Mouse (Mus musculus) neutrophil, adult 65 days (primary cell): ENCODE results near the gene Mettl2. TPM values are rescaled to one million over a fixed set of nuclear protein-coding genes. Genes with fewer than 3 reads are reported as not detected.

Experiments
- total RNA-seq: library from RNA; stranded (reverse); gene quantifications from 2 replicates; pipeline ENCODE4 v1.2.4, GENCODE M21; 2023

Mettl2 gene
- 7.5 and 12.1 TPM in 2 replicates for total RNA-seq

GRCm38 (mm10) chr11:105125735-105126519 lies at the start of gene Mettl2:
Gene Mettl2 (plus strand): TSS chr11:105126425.

GRCm38 (mm10) chr11:105146593-105146992 lies 20.4 kb downstream of the Mettl2 start, which contains the start of gene Gm10842:
Gene Gm10842 (plus strand): TSS chr11:105146893.

GRCm38 (mm10) chr11:105178516-105178915 lies 52.3 kb downstream of the Mettl2 start, which contains the start of gene Tlk2:
Gene Tlk2 (plus strand): TSS chr11:105178807.

Other genes starting within 250 kb of the Mettl2 start
- not detected in 2 replicates for gene Efcab3, start 62.8 kb upstream of the Mettl2 start, total RNA-seq
- gene Gm10842, start 20.5 kb downstream of the Mettl2 start, total RNA-seq = not detected in 2 replicates
- 40.9 and 46.6 TPM in 2 replicates for gene Tlk2, start 52.4 kb downstream of the Mettl2 start, total RNA-seq
- gene Mrc2, start 166.2 kb downstream of the Mettl2 start, total RNA-seq = 0.54 and 0.91 TPM in 2 replicates